Mouse (Mus musculus): ENCODE results near the gene Med13. TPM values are rescaled to one million over a fixed set of nuclear protein-coding genes. Genes with fewer than 3 reads are reported as not detected.
A peak's percentile ranks its signal among the peaks of the same experiment; 100 is the strongest.

Med13 gene
- 2.9 and 3.6 TPM in 2 replicates for polyA plus RNA-seq (2015; fragmentation: Nextera tagmentation; extraction: Ambion mirVana)

- Histone ChIP-seq H3K9me3 (replicated peaks) (no peaks in the 10 kb centered on the region), H3K4me1 (replicated peaks) (peaks cover 33% of the 10 kb centered on the region), H3K27ac (peak within 1 kb of the TSS; percentile 97), H3K27me3 (0 out of 2 replicates have a peak, but pooled peaks cover 11% of the 10 kb centered on the region), H3K4me3 (replicated peaks) (peak within 1 kb of the TSS; percentile 99), H3K9ac (peak within 1 kb of the TSS; percentile 99), H3K4me2 (peak within 1 kb of the TSS; percentile 72), H3K36me3 (peaks cover 23% of the 10 kb centered on the region)
- DNase-seq, result peak; percentile 31
- WGBS (ENCODE audit: insufficient replicate concordance), result under 1% methylated on average over 67 of the region's 81 CpGs
- peak; percentile 52 for ATAC-seq (ENCODE audit: low read depth)
These were observed at the start of gene Med13 for GRCm38 (mm10) chr11:86356854-86357788. Gene Med13 (minus strand): TSS chr11:86357602.

DNA sequence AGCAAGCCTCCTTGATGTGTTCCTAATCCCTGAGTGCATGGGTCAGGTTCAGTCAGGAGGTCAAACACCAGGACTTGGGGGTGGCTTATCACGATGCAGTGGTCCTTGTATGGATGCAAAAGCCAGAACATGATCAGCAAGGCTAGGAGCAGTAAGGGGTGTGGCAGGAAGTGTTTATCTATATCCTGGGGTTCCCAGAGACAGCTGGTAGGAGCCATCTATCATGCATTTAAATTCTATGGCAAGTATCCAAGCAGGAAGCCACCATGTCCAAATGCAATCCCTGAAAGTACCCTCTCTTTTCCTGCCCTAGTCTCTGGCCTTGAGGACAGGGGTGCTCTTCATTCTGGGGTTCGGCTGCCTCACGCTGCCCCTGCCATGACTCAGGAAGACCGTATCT is 47.2 kb upstream of the Med13 start:
- no peaks in the 10 kb centered on the region for H3K9me3 ChIP-seq (replicated peaks)
- H3K4me1 ChIP-seq (replicated peaks), result peaks cover 22% of the 10 kb centered on the region
- no peaks in the 10 kb centered on the region for H3K36me3 ChIP-seq
- WGBS (ENCODE audit: insufficient replicate concordance), result 64% methylated on average over 4 of the region's 4 CpGs
- ATAC-seq (ENCODE audit: low read depth) (no peak), DNase-seq (no peak)
- no peak overlapping the region for H3K4me2 ChIP-seq
- H3K4me3 ChIP-seq (replicated peaks), result no peak overlapping the region
- H3K27ac ChIP-seq, result no peak overlapping the region
- H3K27me3 ChIP-seq, result no peaks in the 10 kb centered on the region
- H3K9ac ChIP-seq, result no peak overlapping the region

DNA sequence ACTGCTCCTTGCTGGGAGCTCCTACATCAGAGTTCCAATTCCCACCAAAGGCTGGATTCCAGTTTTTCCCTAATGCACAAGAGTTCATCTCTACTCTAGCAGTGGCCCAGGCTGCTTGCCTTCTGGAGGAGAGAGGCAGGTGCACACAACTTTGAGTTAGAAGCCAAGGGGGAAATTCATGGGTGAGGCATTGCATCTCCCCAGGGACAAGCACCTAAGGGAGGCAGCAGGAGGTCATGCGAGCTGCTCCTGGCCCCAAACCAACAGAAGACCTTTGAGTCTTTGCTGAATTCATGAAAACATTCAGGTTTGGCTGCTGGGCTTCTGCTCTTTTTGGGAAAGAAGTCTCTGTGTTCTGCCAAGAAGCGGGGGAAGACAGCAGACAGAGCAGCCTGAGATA is 46.4 kb upstream of the Med13 start:
- no peak for ATAC-seq (ENCODE audit: low read depth)
- peaks cover 14% of the 10 kb centered on the region for H3K4me1 ChIP-seq (replicated peaks)

DNA sequence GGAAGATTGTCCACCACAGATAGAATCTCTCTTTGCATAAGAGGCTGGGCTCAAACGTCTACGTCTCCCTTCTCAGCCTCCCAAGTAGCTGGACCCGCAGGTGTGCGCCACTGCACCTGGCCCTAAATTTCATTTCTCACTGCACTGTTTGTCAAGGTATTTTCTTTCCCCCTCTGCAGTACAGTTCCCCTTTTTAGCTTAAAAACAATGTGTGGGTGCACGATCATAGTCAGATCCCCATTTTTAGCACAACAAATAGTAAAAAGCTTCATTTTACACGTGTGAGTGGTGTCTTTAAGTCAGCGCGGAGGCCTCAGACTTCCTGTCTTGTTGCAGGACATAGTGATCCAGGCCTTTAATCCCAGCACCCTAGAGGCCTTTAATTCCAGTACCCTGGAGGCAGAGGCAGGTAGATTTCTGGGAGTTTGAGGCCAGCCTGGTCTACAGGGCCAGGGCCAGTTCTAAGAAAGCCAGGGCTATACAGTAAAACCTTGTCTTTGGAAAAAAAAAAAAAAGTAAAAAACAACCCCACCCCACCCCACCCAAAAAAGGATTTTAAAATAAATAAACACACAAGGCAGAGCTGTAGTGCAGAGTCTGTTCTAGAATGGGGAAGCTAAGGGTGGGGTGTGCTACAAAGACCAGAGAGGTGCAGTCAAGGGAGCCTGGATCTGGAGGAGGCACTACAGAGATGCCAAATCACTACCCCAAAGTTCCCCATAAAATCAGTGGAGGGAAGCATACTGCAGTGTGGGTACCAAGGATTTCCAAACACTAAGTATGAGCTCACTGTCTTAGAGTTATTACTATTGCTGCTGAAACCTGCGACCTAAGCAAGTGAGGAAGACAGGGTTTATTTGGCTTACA is 42.1 kb upstream of the Med13 start:
- WGBS (ENCODE audit: insufficient replicate concordance), result 69% methylated on average over 9 of the region's 9 CpGs
- Histone ChIP-seq H3K4me2 (no peak overlapping the region), H3K4me3 (replicated peaks) (no peak overlapping the region), H3K4me1 (replicated peaks) (peaks cover 34% of the 10 kb centered on the region), H3K9me3 (replicated peaks) (no peaks in the 10 kb centered on the region), H3K9ac (no peak overlapping the region), H3K36me3 (no peaks in the 10 kb centered on the region), H3K27me3 (no peaks in the 10 kb centered on the region), H3K27ac (no peak overlapping the region)
- ATAC-seq (ENCODE audit: low read depth) (no peak), DNase-seq (no peak)

More for the DNA sequence above, 46.4 kb upstream of the Med13 start:
- no peak overlapping the region for H3K4me3 ChIP-seq (replicated peaks)
- H3K36me3 ChIP-seq, result no peaks in the 10 kb centered on the region
- no peaks in the 10 kb centered on the region for H3K27me3 ChIP-seq
- H3K9ac ChIP-seq, result no peak overlapping the region
- H3K4me2 ChIP-seq, result no peak overlapping the region
- no peak for DNase-seq
- H3K9me3 ChIP-seq (replicated peaks), result no peaks in the 10 kb centered on the region
- WGBS (ENCODE audit: insufficient replicate concordance), result 66% methylated on average over 2 of the region's 2 CpGs
- no peak overlapping the region for H3K27ac ChIP-seq

DNA sequence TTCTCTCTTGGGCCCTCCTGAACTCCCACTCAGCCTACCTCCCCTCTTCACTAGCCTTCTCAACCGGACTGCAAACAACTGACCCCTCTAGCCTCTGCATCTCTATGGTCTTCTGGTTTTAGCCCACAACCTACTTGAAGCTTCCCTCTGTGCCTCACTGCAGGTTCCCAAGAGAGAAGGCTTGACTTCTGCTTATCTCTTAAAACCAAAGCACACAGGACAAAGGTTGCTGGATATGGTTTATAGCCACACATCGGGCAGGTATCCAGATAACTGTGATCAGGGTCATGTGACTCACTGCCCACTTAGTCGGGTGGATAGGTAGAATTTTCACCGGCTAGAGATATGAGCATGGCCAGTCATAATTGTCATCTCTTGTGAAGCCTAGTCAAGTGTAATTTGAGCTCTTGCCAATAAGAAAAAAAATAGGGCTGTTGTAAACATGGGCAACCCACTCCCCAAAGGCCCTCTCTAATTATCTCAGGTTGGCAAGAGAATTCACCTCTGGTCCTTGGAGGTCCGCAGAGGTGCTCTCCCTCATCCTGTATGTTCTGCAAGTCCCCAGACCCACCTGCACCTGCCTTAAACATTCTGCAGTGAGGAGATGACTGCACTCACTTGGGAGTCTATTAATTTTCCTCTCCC is 39.7 kb upstream of the Med13 start:
- H3K27me3 ChIP-seq, result no peaks in the 10 kb centered on the region
- H3K36me3 ChIP-seq, result no peaks in the 10 kb centered on the region
- no peak overlapping the region for H3K9ac ChIP-seq
- no peak overlapping the region for H3K4me3 ChIP-seq (replicated peaks)
- DNase-seq, result no peak
- H3K4me2 ChIP-seq, result 0 out of 2 replicates have a peak overlapping the region, but pooled peaks have one; percentile 2
- H3K4me1 ChIP-seq (replicated peaks), result peaks cover 35% of the 10 kb centered on the region
- H3K27ac ChIP-seq, result no peak overlapping the region
- no peaks in the 10 kb centered on the region for H3K9me3 ChIP-seq (replicated peaks)
- WGBS (ENCODE audit: insufficient replicate concordance), result 25% methylated on average over 5 of the region's 5 CpGs
- ATAC-seq (ENCODE audit: low read depth), result no peak

DNA sequence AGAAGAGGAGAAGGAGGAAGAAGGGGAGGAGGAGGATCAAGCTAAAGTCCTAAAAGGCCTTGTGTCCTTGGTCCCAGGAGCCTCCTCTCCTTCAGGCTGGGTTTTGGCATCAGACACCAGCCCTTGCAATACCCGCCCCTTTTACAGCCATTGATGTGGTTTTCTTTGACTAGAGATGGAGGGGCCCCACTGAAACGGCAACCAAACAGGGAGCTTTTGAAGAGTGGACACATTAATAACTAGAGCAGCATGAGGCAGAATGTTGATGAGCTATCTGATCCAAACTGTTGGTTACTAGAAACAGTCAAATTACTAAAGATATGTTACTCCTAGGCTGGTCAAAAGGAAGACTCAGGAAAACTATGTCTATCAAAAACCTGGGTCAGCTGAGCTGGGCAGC is 39.1 kb upstream of the Med13 start:
- H3K4me3 ChIP-seq (replicated peaks), result no peak overlapping the region

DNA sequence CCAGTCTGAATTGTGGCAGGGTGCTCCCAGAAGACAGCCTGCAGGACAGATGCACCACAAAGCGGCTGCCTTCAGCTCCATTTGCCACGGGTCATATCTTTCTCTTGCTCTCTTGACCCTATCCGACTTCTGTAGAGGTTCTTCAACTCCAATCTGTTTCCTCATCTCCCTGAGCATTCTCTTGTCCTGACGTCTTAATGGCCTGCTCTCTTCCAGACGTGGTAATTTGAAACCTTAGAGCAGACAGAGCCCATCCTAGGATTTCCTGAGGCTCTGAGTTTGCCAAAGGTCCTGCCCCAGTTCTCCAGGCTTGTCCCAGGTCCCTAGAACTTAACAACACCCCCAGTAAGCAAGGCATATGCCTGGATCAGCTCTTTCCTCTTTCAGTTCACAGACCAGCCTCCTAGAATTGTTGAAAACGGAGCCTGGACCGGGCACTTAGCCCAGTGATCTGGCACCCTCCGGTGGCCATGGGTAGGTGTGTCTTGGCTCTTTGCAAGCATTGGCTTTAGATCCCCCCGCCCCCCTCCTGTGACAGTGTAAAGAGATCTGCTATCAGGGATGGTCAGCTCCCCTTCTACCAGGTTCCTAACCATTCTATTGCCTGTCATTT is 38.2 kb upstream of the Med13 start:
- H3K4me3 ChIP-seq (replicated peaks), result 0 out of 2 replicates have a peak overlapping the region, but pooled peaks have one; percentile 5
- no peaks in the 10 kb centered on the region for H3K27me3 ChIP-seq
- peak; percentile 71 for ATAC-seq (ENCODE audit: low read depth)
- WGBS (ENCODE audit: insufficient replicate concordance), result 10% methylated on average over 9 of the region's 9 CpGs
- H3K27ac ChIP-seq, result peak overlapping the region; percentile 3; the same call in 1 of the 2 replicates
- H3K4me1 ChIP-seq (replicated peaks), result peaks cover 42% of the 10 kb centered on the region
- H3K4me2 ChIP-seq, result peak overlapping the region; percentile 50
- no peaks in the 10 kb centered on the region for H3K36me3 ChIP-seq
- DNase-seq, result peak; percentile 31
- H3K9me3 ChIP-seq (replicated peaks), result no peaks in the 10 kb centered on the region
- 0 out of 2 replicates have a peak overlapping the region, but pooled peaks have one; percentile 14 for H3K9ac ChIP-seq

More for the DNA sequence above, 39.1 kb upstream of the Med13 start:
- H3K9me3 ChIP-seq (replicated peaks), result no peaks in the 10 kb centered on the region
- H3K4me1 ChIP-seq (replicated peaks), result peaks cover 39% of the 10 kb centered on the region
- ATAC-seq (ENCODE audit: low read depth) (no peak), DNase-seq (no peak)
- no peak overlapping the region for H3K9ac ChIP-seq
- H3K36me3 ChIP-seq, result no peaks in the 10 kb centered on the region
- H3K4me2 ChIP-seq, result 0 out of 2 replicates have a peak overlapping the region, but pooled peaks have one; percentile 2
- no peaks in the 10 kb centered on the region for H3K27me3 ChIP-seq
- no peak overlapping the region for H3K27ac ChIP-seq
- 22% methylated on average over 2 of the region's 2 CpGs for WGBS (ENCODE audit: insufficient replicate concordance)

DNA sequence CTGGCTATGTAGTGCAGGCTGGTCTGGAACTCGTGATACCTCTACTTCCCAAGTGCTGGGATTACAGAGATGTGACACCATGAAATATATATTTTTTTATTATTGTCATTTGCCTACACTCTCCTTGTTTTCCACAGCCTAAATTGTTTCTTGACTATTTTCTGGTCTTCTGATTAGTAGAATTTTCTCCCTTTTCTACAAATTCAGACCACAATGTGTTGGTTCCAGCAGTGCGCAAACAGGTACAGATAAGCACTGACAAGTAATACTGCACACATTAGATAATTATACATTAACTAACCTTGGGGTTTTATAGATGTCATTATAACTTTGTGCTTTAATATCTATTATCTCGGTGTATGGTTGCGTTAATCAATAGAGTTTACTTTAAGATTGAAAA is 37.7 kb upstream of the Med13 start:
- no peak overlapping the region; the same call in 1 of the 2 replicates for H3K9ac ChIP-seq
- no peak for DNase-seq
- no peaks in the 10 kb centered on the region for H3K27me3 ChIP-seq
- ATAC-seq (ENCODE audit: low read depth), result peak; percentile 60
- H3K9me3 ChIP-seq (replicated peaks), result no peaks in the 10 kb centered on the region
- 41% methylated on average over 4 of the region's 4 CpGs for WGBS (ENCODE audit: insufficient replicate concordance)
- H3K4me1 ChIP-seq (replicated peaks), result peaks cover 42% of the 10 kb centered on the region
- H3K27ac ChIP-seq, result 0 out of 2 replicates have a peak overlapping the region, but pooled peaks have one; percentile 15
- no peak overlapping the region for H3K4me3 ChIP-seq (replicated peaks)
- no peaks in the 10 kb centered on the region for H3K36me3 ChIP-seq
- H3K4me2 ChIP-seq, result peak overlapping the region; percentile 50

DNA sequence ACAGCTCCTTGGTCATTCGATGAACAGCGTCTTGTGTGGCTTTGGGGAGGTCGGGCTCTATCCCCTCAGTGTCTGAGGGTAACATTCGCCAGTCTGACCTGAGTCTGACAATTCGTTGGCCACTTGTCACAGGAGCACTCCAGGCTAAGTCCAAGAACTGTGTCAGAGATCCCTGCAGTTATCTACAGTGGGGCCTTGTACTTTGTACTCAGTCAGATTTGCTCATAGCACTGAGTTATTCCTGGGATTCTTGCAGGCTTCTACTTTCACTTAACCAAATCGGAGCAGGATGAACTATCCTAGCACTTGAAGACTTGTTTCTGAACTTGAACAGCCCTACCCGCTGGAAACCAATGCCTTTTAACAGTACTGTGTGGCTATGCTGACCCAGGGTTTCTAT is 34.3 kb upstream of the Med13 start:
- no peaks in the 10 kb centered on the region for H3K36me3 ChIP-seq
- 79% methylated on average over 7 of the region's 7 CpGs for WGBS (ENCODE audit: insufficient replicate concordance)
- no peak overlapping the region for H3K4me2 ChIP-seq
- H3K4me3 ChIP-seq (replicated peaks), result no peak overlapping the region
- no peaks in the 10 kb centered on the region for H3K9me3 ChIP-seq (replicated peaks)
- peaks cover 40% of the 10 kb centered on the region for H3K4me1 ChIP-seq (replicated peaks)
- H3K27ac ChIP-seq, result no peak overlapping the region
- ATAC-seq (ENCODE audit: low read depth) (no peak), DNase-seq (no peak)
- H3K27me3 ChIP-seq, result no peaks in the 10 kb centered on the region
- no peak overlapping the region for H3K9ac ChIP-seq

DNA sequence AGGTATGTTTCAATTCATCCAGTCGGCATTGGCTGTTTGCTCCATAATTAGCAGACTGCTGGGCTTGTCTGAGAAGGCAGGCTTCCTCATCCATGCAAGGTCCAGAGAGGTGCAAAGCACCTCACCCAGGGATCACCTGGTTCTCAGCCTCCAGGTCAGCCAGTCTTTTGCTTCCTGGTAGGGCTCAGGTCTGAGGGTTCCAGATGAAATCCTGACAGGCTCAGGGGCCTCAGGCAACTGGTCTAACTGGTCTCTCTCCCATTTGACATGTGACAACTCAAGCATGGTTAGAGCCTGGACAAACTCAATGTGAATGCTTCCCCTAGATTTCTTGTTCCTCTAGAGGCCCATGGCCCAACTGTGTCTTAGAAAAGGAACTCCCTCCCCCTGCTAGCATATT is 32.9 kb upstream of the Med13 start:
- ATAC-seq (ENCODE audit: low read depth), result no peak
- WGBS (ENCODE audit: insufficient replicate concordance), result 67% methylated on average over 1 of the region's 1 CpGs
- no peaks in the 10 kb centered on the region for H3K36me3 ChIP-seq
- H3K9me3 ChIP-seq (replicated peaks), result no peaks in the 10 kb centered on the region
- no peak overlapping the region for H3K4me3 ChIP-seq (replicated peaks)
- no peak for DNase-seq
- H3K9ac ChIP-seq, result no peak overlapping the region
- H3K27me3 ChIP-seq, result no peaks in the 10 kb centered on the region
- H3K4me2 ChIP-seq, result no peak overlapping the region
- H3K27ac ChIP-seq, result no peak overlapping the region
- H3K4me1 ChIP-seq (replicated peaks), result peaks cover 26% of the 10 kb centered on the region
